Mouse (Mus musculus): Measurements from ENCODE around the gene Gm49384.

DNA sequence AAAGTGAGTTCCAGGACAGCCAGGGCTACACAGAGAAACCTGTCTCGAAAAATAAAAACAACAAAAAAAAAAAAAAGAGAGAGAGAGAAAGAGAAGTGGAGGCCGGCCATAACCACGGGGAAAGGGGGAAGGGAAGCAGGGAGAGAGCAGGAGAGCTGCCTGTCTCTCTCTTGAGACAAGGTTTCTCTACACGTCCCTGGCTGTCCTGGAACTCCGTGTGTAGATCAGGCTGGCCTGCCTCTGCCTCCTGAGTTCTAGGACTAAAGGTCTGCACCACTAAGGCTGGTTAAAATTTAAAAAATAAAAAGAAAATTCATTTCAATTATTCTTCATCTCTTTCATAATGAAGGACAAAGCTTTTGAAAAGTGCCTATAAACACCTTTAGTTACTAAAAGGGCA, 12.7 kb downstream of the Gm49384 start:
- TF ChIP-seq CTCF (conservative IDR thresholded peaks at IDR 0.05; ENCODE audit: insufficient read depth, insufficient read length, low read depth, low read length) (no peak), POLR2A (IDR thresholded peaks at IDR 0.05; ENCODE audit: low read depth, low read length) (no peak)

Data from kidney, adult 2 months (tissue).